Comparison of ENCODE assay signal across 9 mouse cellular contexts in genomic region chr1:63272741-63273338, GRCm38 (mm10). TPM values are rescaled to one million over a fixed set of nuclear protein-coding genes. Genes with fewer than 3 reads are reported as not detected.
DNase-seq lines count a peak whose midpoint lies in the region; ATAC-seq and TF ChIP-seq lines count a peak whose summit lies in the region.
"Had no signal": no experiment of that assay in that cellular context is flagged by ENCODE, and none has a peak within 500 bp of the region (broad histone marks: within the 10 kb centered on the region; RNA-seq: fewer than 3 reads in every experiment).

Zdbf2 (plus strand) TSS chr1:63273265.

- under 1% methylated on average over 48 of the region's 49 CpGs for WGBS in heart, embryonic 13.5 days
- under 1% methylated on average over 46 of the region's 49 CpGs for WGBS in intestine, embryonic 14.5 days
- WGBS in liver, postnatal 0 days (ENCODE audit: insufficient replicate concordance): 2% methylated on average over 38 of the region's 49 CpGs

- TF ChIP-seq EP300 in liver, postnatal 0 days (IDR thresholded peaks at IDR 0.05; ENCODE audit: low read depth): no peak

- peak within 1 kb of the TSS; percentile 68 for H3K4me3 ChIP-seq in heart, embryonic 13.5 days
- H3K4me3 ChIP-seq in intestine, embryonic 14.5 days (ENCODE audit: low read depth, low read length): peak within 1 kb of the TSS; percentile 50
- H3K4me3 ChIP-seq in liver, postnatal 0 days (ENCODE audit: low read depth, low read length): peak within 1 kb of the TSS; percentile 35
- H3K4me3 ChIP-seq: myocyte had no signal

- H3K4me1 ChIP-seq in heart, embryonic 13.5 days: peaks cover 6% of the 10 kb centered on the region
- 0 out of 2 replicates have a peak, but pooled peaks cover 3% of the 10 kb centered on the region for H3K4me1 ChIP-seq in intestine, embryonic 14.5 days (replicated peaks; ENCODE audit: control insufficient read depth, insufficient read depth, low read length)
- H3K4me1 ChIP-seq in liver, postnatal 0 days (ENCODE audit: insufficient read depth): 0 out of 2 replicates have a peak, but pooled peaks cover 3% of the 10 kb centered on the region

- H3K27me3 ChIP-seq in heart, embryonic 13.5 days (replicated peaks): peaks cover 84% of the 10 kb centered on the region
- H3K27me3 ChIP-seq in intestine, embryonic 14.5 days (replicated peaks; ENCODE audit: control insufficient read depth, insufficient read depth, low read length): peaks cover 90% of the 10 kb centered on the region
- peaks cover 78% of the 10 kb centered on the region for H3K27me3 ChIP-seq in liver, postnatal 0 days (ENCODE audit: insufficient read depth, low read length)

- peak within 1 kb of the TSS; percentile 67 for H3K27ac ChIP-seq in heart, embryonic 13.5 days (replicated peaks)
- peak within 1 kb of the TSS; percentile 76 for H3K27ac ChIP-seq in intestine, embryonic 14.5 days (ENCODE audit: low read depth)
- no peak within 1 kb of the TSS for H3K27ac ChIP-seq in liver, postnatal 0 days (ENCODE audit: low read depth)

- H3K9me3 ChIP-seq in heart, embryonic 13.5 days: no peaks in the 10 kb centered on the region
- no peaks in the 10 kb centered on the region for H3K9me3 ChIP-seq in intestine, embryonic 14.5 days (ENCODE audit: control insufficient read depth, low read length)
- H3K9me3 ChIP-seq in liver, postnatal 0 days (ENCODE audit: low read length): no peaks in the 10 kb centered on the region

- intact Hi-C loops in heart, postnatal 10 days (cut with DNase I): no loop called here

- peak; percentile 69; the same call in 1 of the 2 replicates for ATAC-seq in heart, embryonic 13.5 days (ENCODE audit: extremely low read depth, insufficient number of reproducible peaks, low FRiP score, low TSS enrichment)
- ATAC-seq in intestine, embryonic 14.5 days (replicated peaks; ENCODE audit: low FRiP score, low TSS enrichment, low read depth): peak; percentile 89
- no peak for ATAC-seq in liver, postnatal 0 days

- no peak for TF ChIP-seq CTCF in liver, postnatal 0 days (IDR thresholded peaks at IDR 0.05; ENCODE audit: low read depth)

- H3K4me2 ChIP-seq in heart, embryonic 13.5 days: peak within 1 kb of the TSS; percentile 71
- H3K4me2 ChIP-seq in intestine, embryonic 14.5 days (ENCODE audit: low read length): peak within 1 kb of the TSS; percentile 50
- H3K4me2 ChIP-seq in liver, postnatal 0 days (ENCODE audit: low read depth, low read length): peak within 1 kb of the TSS; percentile 69

- peak within 1 kb of the TSS; percentile 89 for H3K9ac ChIP-seq in heart, embryonic 13.5 days
- peak within 1 kb of the TSS; percentile 66 for H3K9ac ChIP-seq in intestine, embryonic 14.5 days (ENCODE audit: low read length)
- H3K9ac ChIP-seq in liver, postnatal 0 days (replicated peaks): no peak within 1 kb of the TSS; the same call in 1 of the 2 replicates

- H3K36me3 ChIP-seq in heart, embryonic 13.5 days: no peaks in the 10 kb centered on the region
- H3K36me3 ChIP-seq in intestine, embryonic 14.5 days (ENCODE audit: control insufficient read depth, insufficient read depth, low read length): no peaks in the 10 kb centered on the region
- H3K36me3 ChIP-seq in liver, postnatal 0 days (replicated peaks; ENCODE audit: insufficient read depth, low read length): no peaks in the 10 kb centered on the region

- no peak for DNase-seq in heart, postnatal 10 days
- peak; percentile 69 for DNase-seq in R1 (ENCODE audit: low read depth, low spot score)
- DNase-seq in embryo, embryonic 9.5 days (ENCODE audit: extremely low spot score): peak; percentile 79
- DNase-seq in intestine, embryonic 14.5 days (ENCODE audit: low spot score): no peak
- DNase-seq in liver, postnatal 0 days: no peak
- no peak for DNase-seq in spleen, adult 12 weeks (ENCODE audit: low spot score)
- DNase-seq in spleen, postnatal 10 days (ENCODE audit: low spot score in 2 of 2): no peak

RNA-seq across cellular contexts. Expression of gene Zdbf2, which starts in this region (rescaled TPM):
- 6.5 and 7.0 TPM in 2 replicates for polyA plus RNA-seq in heart, embryonic 13.5 days (2015; fragmentation: Nextera tagmentation; extraction: Ambion mirVana)
- total RNA-seq in heart, postnatal 10 days (2021): 1 to 10 TPM; 1.6 TPM
- 7.5 and 9.6 TPM in 2 replicates for polyA plus RNA-seq in intestine, embryonic 14.5 days (2014; fragmentation: Nextera tagmentation; extraction: Ambion mirVana)
- 0.25 and 0.54 TPM in 2 replicates for polyA plus RNA-seq in liver, postnatal 0 days (2015; fragmentation: Nextera tagmentation; extraction: Ambion mirVana)

Comparison
In these comparisons a context has a peak if more than half of its experiments do, and no peak if none do; other contexts are left out.
1. DNase-seq: peak in R1 (single experiment) and embryo, embryonic 9.5 days (single experiment); none in heart, postnatal 10 days (0 of 2), intestine, embryonic 14.5 days (single experiment), liver, postnatal 0 days (single experiment), spleen, adult 12 weeks (single experiment) and spleen, postnatal 10 days (0 of 2).
2. Peak in every context shown above with its lines, with median percentiles within 50 percentile points of each other: H3K4me2 ChIP-seq and H3K4me3 ChIP-seq.